Mouse (Mus musculus): ENCODE data around the gene Khdc3.
"Not testable (repeated sequence)": the region's sequence is repeated elsewhere in the genome, so short reads cannot be mapped to it uniquely, and the experiment has no call there.

Gene Khdc3

GRCm38 (mm10) chr9:73072426-73072825, 29.2 kb upstream of the Khdc3 start:
- H3K4me1 ChIP-seq (replicated peaks; ENCODE audit: low read depth, low read length): peaks cover 82% of the 10 kb centered on the region

GRCm38 (mm10) chr9:73073169-73073568, 28.5 kb upstream of the Khdc3 start:
- peaks cover 79% of the 10 kb centered on the region for H3K4me1 ChIP-seq (replicated peaks; ENCODE audit: low read depth, low read length)
- H3K27me3 ChIP-seq (ENCODE audit: insufficient read depth, low read length): no peaks in the 10 kb centered on the region
- no peak overlapping the region for H3K4me3 ChIP-seq (replicated peaks; ENCODE audit: low read length)
- 0 out of 2 replicates have a peak, but pooled peaks cover 3% of the 10 kb centered on the region for H3K9me3 ChIP-seq (ENCODE audit: low read length)
- TF ChIP-seq NANOG (IDR thresholded peaks at IDR 0.05; ENCODE audit: borderline replicate concordance, low read length) (no peak), CTCF (conservative IDR thresholded peaks at IDR 0.05; ENCODE audit: low read length) (no peak), POU5F1 (IDR thresholded peaks at IDR 0.05; ENCODE audit: borderline replicate concordance, low read length) (no peak)
- 0 out of 2 replicates have a peak, but pooled peaks cover 4% of the 10 kb centered on the region for H3K36me3 ChIP-seq (ENCODE audit: insufficient read depth, low read length)

More at GRCm38 (mm10) chr9:73072426-73072825, 29.2 kb upstream of the Khdc3 start:
- TF ChIP-seq POU5F1 (IDR thresholded peaks at IDR 0.05; ENCODE audit: borderline replicate concordance, low read length): no peak
- no peak for TF ChIP-seq CTCF (conservative IDR thresholded peaks at IDR 0.05; ENCODE audit: low read length)
- no peak for TF ChIP-seq NANOG (IDR thresholded peaks at IDR 0.05; ENCODE audit: borderline replicate concordance, low read length)
- 0 out of 2 replicates have a peak, but pooled peaks cover 4% of the 10 kb centered on the region for H3K36me3 ChIP-seq (ENCODE audit: insufficient read depth, low read length)
- 0 out of 2 replicates have a peak, but pooled peaks cover 3% of the 10 kb centered on the region for H3K9me3 ChIP-seq (ENCODE audit: low read length)
- H3K4me3 ChIP-seq (replicated peaks; ENCODE audit: low read length): no peak overlapping the region
- H3K27me3 ChIP-seq (ENCODE audit: insufficient read depth, low read length): no peaks in the 10 kb centered on the region

- H3K27me3 ChIP-seq (ENCODE audit: insufficient read depth, low read length); H3K9me3 ChIP-seq (ENCODE audit: low read length); H3K36me3 ChIP-seq (ENCODE audit: insufficient read depth, low read length): not testable (repeated sequence)
- Histone ChIP-seq H3K4me3 (replicated peaks; ENCODE audit: low read length) (peak overlapping the region; percentile 15; the same call in 1 of the 2 replicates), H3K4me1 (replicated peaks; ENCODE audit: low read depth, low read length) (peaks cover 84% of the 10 kb centered on the region)
Measured at GRCm38 (mm10) chr9:73079349-73079748, 22.3 kb upstream of the Khdc3 start.

GRCm38 (mm10) chr9:73079801-73080325, 21.8 kb upstream of the Khdc3 start:
- no peak for TF ChIP-seq CTCF (conservative IDR thresholded peaks at IDR 0.05; ENCODE audit: low read length)
- TF ChIP-seq POU5F1 (IDR thresholded peaks at IDR 0.05; ENCODE audit: borderline replicate concordance, low read length): no peak
- TF ChIP-seq NANOG (IDR thresholded peaks at IDR 0.05; ENCODE audit: borderline replicate concordance, low read length): peak; percentile 88
- Histone ChIP-seq H3K36me3 (ENCODE audit: insufficient read depth, low read length) (peaks cover 4% of the 10 kb centered on the region; the same call in 1 of the 2 replicates), H3K27me3 (ENCODE audit: insufficient read depth, low read length) (no peaks in the 10 kb centered on the region), H3K4me3 (replicated peaks; ENCODE audit: low read length) (no peak overlapping the region; the same call in 1 of the 2 replicates), H3K9me3 (ENCODE audit: low read length) (no peaks in the 10 kb centered on the region), H3K4me1 (replicated peaks; ENCODE audit: low read depth, low read length) (peaks cover 85% of the 10 kb centered on the region)

GRCm38 (mm10) chr9:73082291-73083000, 19.2 kb upstream of the Khdc3 start:
- Histone ChIP-seq H3K4me1 (replicated peaks; ENCODE audit: low read depth, low read length) (peaks cover 89% of the 10 kb centered on the region), H3K9me3 (ENCODE audit: low read length) (no peaks in the 10 kb centered on the region)
- TF ChIP-seq CTCF (conservative IDR thresholded peaks at IDR 0.05; ENCODE audit: low read length) (no peak), POU5F1 (IDR thresholded peaks at IDR 0.05; ENCODE audit: borderline replicate concordance, low read length) (no peak), NANOG (IDR thresholded peaks at IDR 0.05; ENCODE audit: borderline replicate concordance, low read length) (no peak)

GRCm38 (mm10) chr9:73083956-73084355, 17.7 kb upstream of the Khdc3 start:
- H3K27me3 ChIP-seq (ENCODE audit: insufficient read depth, low read length): no peaks in the 10 kb centered on the region
- peaks cover 10% of the 10 kb centered on the region for H3K36me3 ChIP-seq (ENCODE audit: insufficient read depth, low read length)
- H3K4me3 ChIP-seq (replicated peaks; ENCODE audit: low read length): no peak overlapping the region
- no peak for TF ChIP-seq NANOG (IDR thresholded peaks at IDR 0.05; ENCODE audit: borderline replicate concordance, low read length)
- TF ChIP-seq POU5F1 (IDR thresholded peaks at IDR 0.05; ENCODE audit: borderline replicate concordance, low read length): no peak
- TF ChIP-seq CTCF (conservative IDR thresholded peaks at IDR 0.05; ENCODE audit: low read length): no peak
- H3K9me3 ChIP-seq (ENCODE audit: low read length): no peaks in the 10 kb centered on the region
- H3K4me1 ChIP-seq (replicated peaks; ENCODE audit: low read depth, low read length): peaks cover 91% of the 10 kb centered on the region

More at GRCm38 (mm10) chr9:73082291-73083000, 19.2 kb upstream of the Khdc3 start:
- Histone ChIP-seq H3K27me3 (ENCODE audit: insufficient read depth, low read length) (no peaks in the 10 kb centered on the region), H3K36me3 (ENCODE audit: insufficient read depth, low read length) (peaks cover 7% of the 10 kb centered on the region), H3K4me3 (replicated peaks; ENCODE audit: low read length) (peak overlapping the region; percentile 53)

GRCm38 (mm10) chr9:73085845-73086244, 15.8 kb upstream of the Khdc3 start:
- Histone ChIP-seq H3K4me1 (replicated peaks; ENCODE audit: low read depth, low read length) (peaks cover 97% of the 10 kb centered on the region), H3K9me3 (ENCODE audit: low read length) (no peaks in the 10 kb centered on the region), H3K27me3 (ENCODE audit: insufficient read depth, low read length) (no peaks in the 10 kb centered on the region), H3K4me3 (replicated peaks; ENCODE audit: low read length) (no peak overlapping the region), H3K36me3 (ENCODE audit: insufficient read depth, low read length) (peaks cover 10% of the 10 kb centered on the region)
- TF ChIP-seq POU5F1 (IDR thresholded peaks at IDR 0.05; ENCODE audit: borderline replicate concordance, low read length) (no peak), NANOG (IDR thresholded peaks at IDR 0.05; ENCODE audit: borderline replicate concordance, low read length) (no peak), CTCF (conservative IDR thresholded peaks at IDR 0.05; ENCODE audit: low read length) (no peak)

- TF ChIP-seq NANOG (IDR thresholded peaks at IDR 0.05; ENCODE audit: borderline replicate concordance, low read length) (no peak), POU5F1 (IDR thresholded peaks at IDR 0.05; ENCODE audit: borderline replicate concordance, low read length) (no peak), CTCF (conservative IDR thresholded peaks at IDR 0.05; ENCODE audit: low read length) (no peak)
- no peaks in the 10 kb centered on the region for H3K27me3 ChIP-seq (ENCODE audit: insufficient read depth, low read length)
- H3K36me3 ChIP-seq (ENCODE audit: insufficient read depth, low read length): peaks cover 10% of the 10 kb centered on the region
- H3K4me1 ChIP-seq (replicated peaks; ENCODE audit: low read depth, low read length): peaks cover 91% of the 10 kb centered on the region
- H3K9me3 ChIP-seq (ENCODE audit: low read length): no peaks in the 10 kb centered on the region
- no peak overlapping the region for H3K4me3 ChIP-seq (replicated peaks; ENCODE audit: low read length)
Measured at GRCm38 (mm10) chr9:73087121-73087520, 14.5 kb upstream of the Khdc3 start.

Measured in E14TG2a.4 (cell line).